Mouse (Mus musculus) c-Kit-positive CD71-positive TER-119-positive erythroid progenitor cells, embryonic 14.5 days (primary cell): Measurements from ENCODE around the gene Dgat2.

ENCODE experiments used
- DNase-seq: peaks from one replicate; pipeline ENCODE4 v3.0.0-alpha.2; 2013; ENCODE audit warnings: low spot score

Gene Dgat2

DNA sequence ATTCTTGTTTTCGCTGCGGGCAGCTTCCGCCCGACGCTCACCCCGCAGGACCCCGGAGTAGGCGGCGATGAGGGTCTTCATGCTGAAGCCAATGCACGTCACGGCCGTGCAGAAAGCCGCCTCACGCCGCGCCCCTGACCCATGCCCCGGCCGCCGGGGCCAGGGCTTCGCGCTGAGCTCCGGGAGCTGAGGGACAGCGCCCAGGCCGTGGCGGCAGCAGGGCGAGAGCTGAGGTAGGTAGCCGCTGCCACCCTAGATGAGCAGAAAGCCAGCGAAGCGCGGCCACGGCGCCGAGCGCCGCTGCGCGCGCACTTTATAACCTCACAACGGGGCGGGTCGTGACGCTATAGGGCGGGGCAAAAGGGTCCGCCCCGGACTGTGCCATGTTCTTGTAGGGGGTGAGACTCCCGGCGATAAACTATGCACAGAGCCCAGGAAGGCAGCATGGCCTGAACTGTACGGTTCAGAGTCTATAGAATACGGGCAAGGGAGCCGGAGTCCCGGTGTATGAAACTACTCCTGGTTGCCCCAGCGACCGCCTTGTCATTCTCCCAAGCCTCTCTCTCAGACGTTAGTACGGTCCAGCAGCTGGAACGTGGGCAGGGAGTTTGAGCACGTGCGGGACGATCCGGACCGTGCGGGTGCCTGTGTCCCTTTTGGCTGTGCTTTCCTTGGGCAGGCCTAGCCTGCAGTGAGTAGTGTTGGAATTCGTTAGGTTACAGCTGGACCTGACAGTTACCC, at the start of gene Dgat2:
TSS of gene Dgat2 (minus strand) at position 288 of the 741 bp plus-strand sequence.
- peak; percentile 83 for DNase-seq

DNA sequence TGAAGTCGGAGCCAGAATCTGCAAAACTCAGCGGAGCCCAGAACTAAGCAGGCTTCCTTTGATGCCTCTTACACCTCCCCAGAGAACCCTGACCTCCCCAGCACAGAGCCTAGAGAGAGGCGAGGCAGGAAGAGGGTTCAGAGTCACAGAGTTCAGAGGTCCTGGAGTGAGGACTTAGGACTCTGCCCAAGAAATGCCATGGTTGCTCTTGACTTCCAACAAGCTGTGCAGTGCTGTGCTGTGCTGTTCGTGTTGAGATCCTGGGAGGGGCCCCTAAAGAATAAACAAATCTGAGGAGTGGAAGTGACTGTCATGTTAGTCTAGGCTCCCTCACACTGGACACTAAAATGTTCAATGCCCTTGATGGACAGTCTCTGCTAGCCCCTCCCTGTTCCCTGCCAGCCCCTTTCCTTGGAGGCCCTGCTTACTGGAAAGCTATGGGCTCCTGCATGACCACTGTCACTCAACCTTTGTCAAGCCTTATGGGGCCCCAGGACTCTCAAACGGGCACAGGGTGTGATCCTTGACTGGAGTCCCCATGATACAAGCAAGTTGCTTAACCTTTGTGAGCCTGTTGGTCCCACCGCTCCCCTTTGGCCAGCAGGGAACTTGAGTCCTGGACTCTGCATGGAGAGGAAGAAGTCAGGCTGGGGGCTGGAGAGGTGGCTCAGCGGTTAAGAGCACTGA, 47.7 kb upstream of the Dgat2 start:
- DNase-seq = no peak

DNA sequence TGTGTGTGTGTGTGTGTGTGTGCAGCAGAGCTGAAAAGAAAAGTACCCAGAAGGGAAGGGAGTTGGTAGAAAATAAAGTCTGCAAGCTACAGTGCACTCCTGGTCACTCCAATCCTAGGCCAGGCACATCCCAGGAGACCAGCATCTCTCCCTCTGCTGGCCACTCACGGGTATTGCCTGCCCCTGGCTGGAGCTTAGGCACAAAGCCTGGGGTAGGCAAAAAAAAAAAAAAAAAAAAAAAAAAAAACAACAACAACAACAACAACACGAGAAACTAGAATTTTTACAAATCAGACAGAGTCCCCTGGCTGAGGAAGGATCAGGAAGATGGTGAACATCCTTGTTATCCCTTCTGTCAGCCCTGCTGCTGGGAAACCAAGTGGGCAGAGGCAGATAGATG, 46.9 kb upstream of the Dgat2 start:
- no peak for DNase-seq

DNA sequence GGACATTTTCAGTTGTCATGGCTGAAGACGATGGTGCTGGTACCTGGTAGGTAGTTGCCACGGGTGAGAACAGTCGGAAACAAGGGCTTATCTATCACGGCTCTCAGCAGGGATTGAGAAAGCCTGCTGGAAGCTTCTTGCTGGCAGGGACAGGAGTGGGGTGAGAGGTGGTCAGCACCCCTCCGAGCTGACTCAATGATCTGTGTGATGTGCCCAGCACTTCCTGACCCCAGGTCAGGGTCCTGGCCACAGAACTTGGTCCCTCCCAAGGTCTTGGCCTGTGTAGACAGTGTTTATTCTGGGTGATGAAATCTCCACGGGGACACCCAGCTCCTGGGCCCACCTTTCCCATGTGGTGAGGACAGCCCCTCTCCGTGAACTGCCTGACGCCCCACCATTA, 46.3 kb upstream of the Dgat2 start:
- no peak for DNase-seq

DNA sequence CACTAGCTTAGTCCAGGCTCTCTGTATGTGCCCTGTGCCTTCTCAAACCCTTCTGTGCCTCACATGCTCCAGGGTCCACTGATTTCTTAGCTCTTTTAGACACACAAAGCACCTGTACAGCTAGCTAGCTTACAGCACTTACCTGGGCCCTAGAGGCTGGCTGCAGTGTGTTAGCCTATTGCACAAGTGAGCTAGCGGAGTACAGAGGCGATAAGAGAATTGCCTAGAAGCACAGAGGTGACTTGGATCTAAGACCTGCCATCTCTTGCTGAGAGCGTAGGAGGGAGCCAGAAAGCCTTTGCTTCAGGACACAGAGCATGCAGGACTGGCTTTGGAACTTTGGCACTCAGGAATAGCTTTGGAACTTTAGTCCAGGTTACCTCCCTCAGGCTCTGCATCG, 44.7 kb upstream of the Dgat2 start:
- no peak for DNase-seq

DNA sequence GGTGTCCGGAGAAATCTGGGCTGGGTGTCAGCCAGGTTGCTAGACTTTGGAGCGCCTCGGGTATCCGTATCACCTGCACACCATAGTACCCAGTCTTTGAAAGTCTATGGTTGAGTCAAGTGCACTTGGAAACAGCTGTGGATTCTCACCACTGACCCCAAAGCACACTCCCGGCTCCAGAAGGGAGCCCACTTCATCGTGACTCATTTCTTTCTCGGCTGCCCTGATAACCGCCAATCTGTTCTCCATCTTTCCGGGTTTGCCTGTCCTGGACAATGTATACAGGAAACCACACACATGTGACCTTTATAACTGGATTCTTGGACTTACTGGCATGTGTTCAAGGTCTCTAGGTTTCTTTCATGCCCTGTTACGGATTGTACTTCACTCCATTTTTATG, 44.1 kb upstream of the Dgat2 start:
- DNase-seq = no peak

DNA sequence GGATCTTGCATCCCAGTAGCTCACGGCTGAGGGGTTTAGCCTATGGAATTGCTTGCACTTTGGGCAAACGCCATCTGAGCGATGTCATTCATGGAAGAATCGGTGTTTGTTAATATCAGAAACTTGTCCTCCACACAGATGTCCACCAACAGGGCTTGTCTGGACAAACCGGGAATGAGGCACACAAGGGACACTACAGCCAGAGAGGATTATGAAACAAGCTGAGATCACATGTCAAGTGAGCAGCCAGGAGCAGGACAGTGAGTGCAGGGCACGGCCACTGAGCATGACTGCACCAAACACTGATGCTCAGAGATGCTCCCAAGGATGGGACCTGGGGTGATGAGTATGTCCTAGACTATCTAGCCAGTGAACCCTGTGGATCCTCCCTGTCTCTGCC, 42.9 kb upstream of the Dgat2 start:
- no peak for DNase-seq

DNA sequence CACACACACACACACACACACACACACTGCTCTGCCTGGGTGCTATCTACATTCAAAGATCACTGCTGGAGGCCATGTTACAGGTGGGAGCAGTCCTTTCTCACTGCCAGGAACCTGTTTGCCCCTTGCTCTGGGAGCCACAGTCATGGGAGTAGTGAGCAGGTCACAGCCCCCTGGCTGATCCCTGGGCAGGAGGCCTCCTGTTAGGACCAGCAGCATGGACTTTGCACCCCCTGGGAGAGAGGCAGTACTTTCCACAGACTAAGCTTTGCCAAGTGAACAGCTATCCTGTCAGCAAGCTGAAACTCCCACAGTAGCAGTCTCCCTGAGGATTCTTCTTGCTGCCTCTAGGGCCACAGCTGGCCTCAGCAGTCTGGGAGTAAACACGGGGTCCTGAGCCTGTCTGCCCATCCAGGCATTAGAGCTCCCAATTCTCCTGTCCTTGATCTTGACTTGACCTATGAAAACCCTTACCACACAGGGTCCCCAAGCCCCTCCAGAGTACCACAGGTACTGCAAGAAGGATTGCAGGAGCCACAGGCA, 42.2 kb upstream of the Dgat2 start:
- DNase-seq = no peak

DNA sequence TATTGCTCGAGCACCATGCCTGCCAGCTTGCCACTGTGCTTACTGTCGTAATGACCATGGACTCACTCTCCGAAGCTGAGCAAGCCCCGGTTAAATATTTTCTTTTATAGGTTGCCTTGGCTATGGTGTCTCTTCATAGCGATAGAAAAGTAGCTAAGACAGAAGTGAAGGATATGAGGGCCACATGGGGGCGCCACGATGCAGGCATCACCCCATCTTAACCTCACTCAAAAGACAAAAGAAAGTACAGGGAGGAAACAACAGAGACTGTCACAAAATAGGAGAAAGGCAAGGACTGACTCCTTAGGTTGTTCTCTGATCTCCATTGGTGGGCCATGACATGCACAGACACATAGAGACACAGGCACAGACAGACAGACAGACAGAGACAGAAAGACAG, 41.7 kb upstream of the Dgat2 start:
- DNase-seq = no peak

DNA sequence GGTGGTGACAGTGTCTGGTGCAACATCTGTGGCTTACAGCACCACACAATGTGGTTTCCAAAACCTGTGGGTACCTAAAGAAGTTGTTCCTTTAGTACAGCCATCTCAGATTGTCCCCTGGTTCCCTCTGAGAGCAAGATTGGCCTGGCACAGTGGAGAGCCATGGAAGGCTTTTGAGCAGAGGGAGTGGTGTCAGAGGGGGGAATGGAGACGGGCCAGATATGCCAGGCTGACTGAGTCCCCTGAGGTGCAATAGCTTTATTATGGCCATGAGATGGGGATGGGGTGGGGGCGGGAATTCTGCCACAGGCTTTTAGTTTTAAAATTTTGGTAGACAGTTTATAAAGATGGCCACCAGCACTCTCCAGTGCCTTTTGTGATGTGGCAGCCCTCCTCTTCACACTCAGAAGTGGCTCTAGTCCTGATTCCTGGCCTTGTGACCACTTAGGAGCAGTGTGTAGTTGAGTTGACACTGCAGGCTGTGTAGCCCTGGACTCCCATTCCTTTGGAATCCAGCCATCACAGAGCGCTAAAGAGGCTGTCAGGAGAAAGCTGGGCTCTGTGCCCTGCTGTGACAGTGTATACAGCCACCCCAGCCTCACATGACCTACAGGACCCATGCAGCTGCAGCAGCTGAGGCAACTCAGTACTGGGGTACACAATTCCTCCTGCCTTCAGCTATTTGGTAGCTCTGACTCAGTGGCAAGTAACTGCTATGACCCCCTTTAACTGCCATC, 35.0 kb upstream of the Dgat2 start:
- DNase-seq = no peak

DNA sequence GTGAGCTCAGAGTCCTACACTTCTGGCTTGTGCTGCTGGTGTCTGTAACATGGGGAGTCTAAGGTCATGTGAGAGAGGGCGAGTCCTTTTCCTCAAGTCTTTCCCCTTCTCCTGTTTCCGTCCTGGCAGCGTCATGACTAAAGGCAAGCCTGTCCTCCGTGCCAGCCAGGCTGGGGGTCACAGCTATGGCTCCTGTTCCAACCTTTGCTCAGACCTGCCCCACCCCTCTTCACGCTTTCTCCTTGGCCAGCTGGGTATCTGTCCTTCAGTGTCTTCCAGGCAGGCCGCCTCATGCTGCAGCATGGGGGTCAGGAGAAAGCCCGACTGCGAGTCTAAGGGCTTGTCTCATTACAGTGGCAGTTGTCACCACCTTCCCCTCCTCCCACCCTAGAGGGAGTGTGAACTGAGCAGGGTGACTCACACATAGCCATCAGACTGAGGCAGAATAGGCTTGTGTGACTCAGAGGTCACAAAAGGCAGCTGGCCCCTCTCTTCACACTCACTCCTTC, 32.9 kb upstream of the Dgat2 start:
- DNase-seq = no peak

DNA sequence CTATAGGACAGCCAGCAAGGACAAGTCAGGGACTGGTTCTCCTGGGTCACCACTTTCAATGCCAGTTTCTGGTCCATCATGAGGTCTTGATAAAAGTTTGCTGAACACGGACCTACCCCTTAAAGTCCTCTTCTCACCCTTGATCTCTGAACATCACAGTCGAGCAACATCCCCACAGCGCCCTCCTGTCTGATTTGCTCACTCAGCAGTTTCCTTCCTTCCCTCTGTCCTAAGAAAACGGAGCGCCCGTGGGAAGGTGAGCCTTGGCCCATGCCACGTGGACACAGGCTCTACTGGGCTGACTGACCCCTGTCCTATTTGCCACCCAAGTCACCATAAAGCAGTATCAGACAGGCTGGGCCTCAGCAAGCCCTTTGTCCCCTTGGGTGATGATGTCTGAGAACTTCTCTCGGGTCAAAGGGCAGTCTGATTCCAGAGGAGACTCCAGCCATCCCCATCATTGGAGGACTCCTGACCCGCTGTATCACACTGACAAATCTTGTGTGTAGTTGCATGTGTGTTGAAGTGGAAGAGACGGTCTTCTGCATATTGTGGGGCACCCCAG, 32.2 kb upstream of the Dgat2 start:
- DNase-seq = no peak

DNA sequence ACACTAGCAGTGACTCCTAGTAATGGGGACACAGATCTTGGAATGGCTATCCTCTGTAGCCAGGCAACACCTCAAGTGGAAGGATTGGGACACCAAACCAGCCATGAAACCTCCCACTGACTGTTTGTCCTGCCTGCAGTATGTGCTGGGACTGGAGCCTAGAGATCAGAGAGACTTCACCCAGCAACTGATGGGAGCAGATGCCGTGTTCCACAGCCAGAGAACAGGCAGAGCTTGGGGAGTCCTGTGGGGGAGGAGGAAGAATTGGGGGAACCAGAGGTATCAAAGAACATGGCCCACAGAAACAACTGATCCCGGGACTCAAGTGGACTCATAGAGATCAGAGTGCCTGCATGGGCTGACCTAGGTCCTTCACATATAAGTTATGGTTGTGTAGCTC, 31.2 kb upstream of the Dgat2 start:
- DNase-seq = no peak

DNA sequence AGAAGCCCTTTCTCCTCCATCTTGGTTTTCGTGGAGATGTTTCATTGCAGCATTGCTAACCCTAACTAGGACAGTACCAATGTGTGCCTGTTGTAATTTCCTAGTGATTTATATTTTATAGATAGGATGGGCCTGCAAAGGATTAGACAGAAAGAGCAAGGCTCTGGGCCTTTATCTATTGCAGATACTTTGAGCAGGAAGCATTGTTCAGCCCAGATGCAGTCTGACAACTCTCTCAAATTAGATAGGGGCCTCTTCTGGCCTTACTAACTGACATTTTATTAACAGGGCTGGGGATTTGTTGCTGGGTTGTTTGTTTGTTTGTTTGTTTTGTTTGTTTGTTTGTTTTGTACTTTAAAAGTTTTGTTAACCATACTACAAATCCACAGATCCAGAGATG, 30.5 kb upstream of the Dgat2 start:
- no peak for DNase-seq

DNA sequence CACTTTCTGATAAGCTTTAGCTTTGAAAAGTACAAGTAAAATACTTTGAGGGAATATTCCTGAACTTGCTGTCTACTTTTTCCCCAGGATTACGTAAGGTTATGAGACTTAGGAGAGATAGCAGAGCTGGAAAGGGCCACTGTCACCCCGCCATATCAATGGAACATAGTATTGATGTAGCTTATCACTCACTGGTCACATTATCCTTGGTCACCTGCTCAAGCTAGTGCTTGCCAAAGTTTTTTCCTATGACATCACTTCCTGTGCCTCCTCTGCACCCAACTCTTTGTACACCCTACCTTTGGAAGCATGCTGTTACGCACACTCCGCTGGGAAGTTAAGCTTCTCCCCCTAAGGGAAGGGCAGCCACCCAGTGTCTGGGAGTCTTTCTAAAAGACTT, 26.2 kb upstream of the Dgat2 start:
- no peak for DNase-seq

DNA sequence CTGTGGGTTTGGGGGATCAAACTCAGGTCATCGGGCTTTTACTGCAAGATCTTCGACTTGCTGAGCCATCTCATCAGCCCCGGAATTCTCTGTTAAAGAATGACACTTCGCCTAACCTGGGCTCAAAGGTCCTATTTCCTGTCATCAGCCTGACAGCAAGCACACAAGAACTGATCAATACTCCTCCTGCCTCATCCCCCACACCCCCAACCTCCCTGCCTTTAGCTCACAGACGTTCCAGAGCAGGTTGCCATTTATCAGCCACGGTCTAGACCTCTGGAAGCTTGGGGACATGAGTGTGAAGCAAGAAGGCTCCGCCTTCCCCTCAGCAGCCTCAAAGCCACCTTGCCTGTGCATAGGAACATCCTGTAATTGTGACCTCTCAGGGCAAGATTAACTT, 23.8 kb upstream of the Dgat2 start:
- no peak for DNase-seq

DNA sequence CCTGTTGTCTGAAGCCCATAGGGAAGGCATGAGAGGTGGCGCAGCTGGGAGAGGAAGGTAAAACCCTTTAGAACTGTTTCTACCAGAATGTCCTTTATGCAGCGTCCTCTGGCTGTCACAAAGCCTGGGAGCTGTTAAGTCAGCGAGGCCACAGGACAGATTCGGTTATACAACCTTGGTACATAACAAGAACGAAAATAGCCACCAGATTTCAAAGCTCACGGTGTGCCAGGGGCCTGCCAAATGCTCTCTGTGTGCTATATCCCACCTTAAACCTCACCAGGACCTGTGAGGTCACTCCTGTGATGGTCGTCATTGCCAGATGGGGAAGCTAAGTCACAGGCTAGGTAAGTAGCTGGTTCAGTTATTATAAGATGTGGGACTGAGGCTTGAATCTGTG, 19.6 kb upstream of the Dgat2 start:
- DNase-seq = no peak

DNA sequence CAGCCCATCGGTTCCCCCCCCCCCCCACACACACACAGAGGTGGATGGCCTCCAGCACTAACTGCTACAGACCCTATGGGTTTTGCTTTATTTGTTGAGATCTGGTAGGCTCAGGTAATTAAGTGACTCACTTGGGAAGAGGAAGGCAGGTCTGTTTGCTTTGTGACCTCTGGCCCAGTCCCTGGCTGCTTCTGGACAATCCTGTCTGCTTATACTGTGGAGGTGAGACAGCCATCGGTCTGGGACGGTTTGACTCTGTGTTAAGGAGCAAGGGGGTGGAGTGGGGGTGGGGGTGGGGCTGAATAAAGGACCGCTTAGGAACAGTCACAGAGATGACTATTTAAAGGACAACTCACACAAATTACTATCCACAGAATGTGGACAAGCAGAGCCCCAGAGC, 17.8 kb upstream of the Dgat2 start:
- DNase-seq = no peak

DNA sequence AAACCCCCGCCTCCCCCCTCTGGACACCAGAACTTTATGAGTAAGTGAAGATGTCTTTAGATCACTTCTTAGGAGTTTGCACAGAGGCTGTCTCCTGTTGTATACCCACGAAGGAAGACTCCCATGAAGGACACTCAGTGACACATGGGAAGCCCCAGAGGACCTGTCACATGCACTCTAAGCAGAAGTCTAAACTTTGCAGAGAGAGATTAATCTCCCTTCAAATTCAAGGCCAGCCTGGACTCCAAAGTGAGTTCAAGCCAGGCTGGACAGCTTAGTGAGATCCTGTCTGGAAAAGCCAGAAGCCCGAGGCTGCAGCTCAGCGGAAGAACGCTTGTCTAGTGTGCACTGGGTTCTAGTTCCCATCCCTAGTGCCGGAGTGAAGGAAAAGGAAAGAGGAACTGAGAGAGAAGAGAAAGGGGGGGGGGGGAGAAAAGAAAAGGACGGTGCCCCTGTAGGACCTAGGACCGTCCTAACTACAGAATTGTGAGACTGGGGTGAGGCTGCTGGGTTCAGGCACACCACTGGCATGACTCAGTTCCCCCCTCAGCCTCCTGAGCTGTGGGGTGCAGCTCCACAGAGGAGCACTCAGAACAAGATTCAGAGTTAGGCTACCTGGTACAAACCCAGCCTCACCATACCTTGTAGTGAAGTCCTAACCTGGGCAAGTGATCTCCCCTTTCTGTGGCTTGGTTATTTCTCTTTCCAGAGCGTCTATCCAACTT, 17.1 kb upstream of the Dgat2 start:
- no peak for DNase-seq

DNA sequence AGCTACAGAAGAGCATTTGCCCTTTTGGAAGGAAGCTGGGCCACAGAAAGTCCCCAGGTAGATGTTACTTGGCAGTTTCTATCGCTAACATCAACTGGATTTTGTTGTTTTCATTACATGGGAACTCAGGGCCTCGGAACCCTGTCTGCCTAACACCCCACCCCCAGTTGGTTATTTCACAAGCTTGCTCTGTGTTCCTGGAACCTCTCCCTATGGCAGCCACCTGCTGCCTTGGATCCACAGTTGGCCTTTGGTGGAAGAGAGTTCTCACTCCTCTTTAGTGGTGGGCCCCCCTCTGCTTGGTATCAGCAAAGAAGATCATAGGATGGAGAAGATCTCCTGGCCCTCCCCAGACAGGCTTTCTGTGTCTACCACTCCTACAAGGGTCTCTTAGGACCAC, 16.3 kb upstream of the Dgat2 start:
- no peak for DNase-seq

DNA sequence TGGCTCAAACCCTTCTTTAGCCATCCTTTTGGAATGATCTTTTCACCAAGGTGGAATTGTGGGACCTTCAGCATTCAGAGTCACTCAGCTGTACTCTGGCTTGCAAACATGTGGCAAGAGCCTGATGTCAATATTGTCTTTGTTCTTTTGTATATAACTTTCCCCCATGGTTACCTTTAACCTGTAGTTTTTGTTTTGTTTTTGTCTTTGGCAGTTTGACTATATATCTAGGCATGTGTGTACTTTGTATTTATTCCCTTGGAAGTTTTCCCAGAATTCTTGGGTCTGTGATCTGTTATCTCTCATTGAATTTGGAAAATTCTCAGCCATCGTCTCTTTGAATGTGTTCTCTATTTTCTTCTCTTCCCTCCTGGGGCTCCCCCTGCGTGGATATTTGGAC, 12.0 kb upstream of the Dgat2 start:
- no peak for DNase-seq

DNA sequence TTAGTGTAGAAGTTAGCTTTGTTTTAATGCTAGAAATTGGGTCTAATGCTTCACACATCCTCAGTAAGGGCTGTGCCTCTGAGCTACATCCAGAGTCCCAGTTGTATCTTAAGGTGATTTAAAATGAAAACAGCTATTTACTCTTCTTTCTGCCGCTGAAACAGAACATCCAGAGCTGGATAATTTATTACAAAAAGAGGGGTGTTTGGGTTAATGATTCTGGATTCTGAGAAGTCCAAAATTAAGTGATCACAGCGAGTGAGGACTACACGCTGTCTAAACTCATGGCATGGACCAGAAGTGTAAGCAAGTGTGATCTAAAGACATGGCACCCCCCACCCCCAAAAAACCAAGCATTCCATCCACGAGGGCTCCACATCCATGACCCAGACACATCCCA, 11.4 kb upstream of the Dgat2 start:
- DNase-seq = no peak
